Mouse (Mus musculus) cortical plate, adult 2 months (tissue): ENCODE measurements around the gene Cxcr5. TPM values are rescaled to one million over a fixed set of nuclear protein-coding genes. Genes with fewer than 3 reads are reported as not detected.

Source experiments
- H3K27ac ChIP-seq: fragments of 200-500 bp; 2 replicates; pipeline ENCODE4 v1.5.1; 2012; ENCODE audit warnings: low read length, control low read depth, inconsistent platforms; ENCODE audit not compliant: insufficient read depth
- H3K4me1 ChIP-seq: fragments of 200-500 bp; 2 replicates; pipeline ENCODE4 v1.6.1; 2011; ENCODE audit warnings: low read length; ENCODE audit not compliant: control insufficient read depth, insufficient read depth
- H3K4me3 ChIP-seq: fragments of 200-500 bp; 2 replicates; pipeline ENCODE4 v1.5.1; 2011; ENCODE audit warnings: mild to moderate bottlenecking, low read length, control low read depth; ENCODE audit not compliant: insufficient read depth
- CTCF ChIP-seq: fragments of 200-500 bp; IDR thresholded peaks from 2 replicates; pipeline ENCODE4 v1.5.1; 2011; ENCODE audit warnings: mild to moderate bottlenecking, control low read depth, low read length; ENCODE audit not compliant: insufficient read depth; ENCODE audit errors: extremely low read depth
- POLR2A ChIP-seq: fragments of 200-500 bp; IDR thresholded peaks from 2 replicates; pipeline ENCODE4 v1.6.1; 2011; ENCODE audit warnings: mild to moderate bottlenecking, low read length, control low read depth; ENCODE audit not compliant: insufficient read depth; ENCODE audit errors: extremely low read depth
- polyA plus RNA-seq: library from polyadenylated mRNA; depleted of rRNA; stranded (reverse); fragments of >200 nt; gene quantifications from 2 replicates; pipeline ENCODE4 v1.2.3, GENCODE M21; 2012

Cxcr5 gene
- polyA plus RNA-seq, 1 experiment = 0.06 TPM

DNA sequence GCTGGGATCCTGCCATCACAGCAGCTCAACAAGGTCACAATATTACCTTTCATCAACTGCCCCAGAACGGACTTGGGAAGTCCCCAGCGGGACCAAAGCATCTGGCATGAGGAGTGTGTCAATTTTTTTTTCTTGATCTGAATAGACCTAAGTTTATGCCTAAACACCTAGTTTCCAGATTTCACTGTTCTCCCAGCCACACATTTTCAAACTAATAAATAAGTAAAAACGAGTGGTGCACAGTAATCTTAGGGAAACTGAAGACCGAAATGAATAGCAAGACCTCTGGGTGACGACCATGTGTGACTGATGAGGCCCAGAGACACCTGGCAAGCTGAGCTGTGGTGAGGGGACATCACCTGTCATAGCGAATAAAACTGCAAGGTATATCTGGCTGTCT lies 39.1 kb upstream of the Cxcr5 start:
- no peak overlapping the region for H3K4me3 ChIP-seq
- no peak overlapping the region for H3K27ac ChIP-seq
- TF ChIP-seq POLR2A (no peak), CTCF (no peak)
- H3K4me1 ChIP-seq = peaks cover 3% of the 10 kb centered on the region; the same call in 1 of the 2 replicates

- no peak for TF ChIP-seq POLR2A
- no peak for TF ChIP-seq CTCF
- Histone ChIP-seq H3K4me3 (no peak overlapping the region), H3K4me1 (peaks cover 2% of the 10 kb centered on the region; the same call in 1 of the 2 replicates), H3K27ac (no peak overlapping the region)
Observed at GRCm38 (mm10) chr9:44599616-44600015, 37.9 kb upstream of the Cxcr5 start.

GRCm38 (mm10) chr9:44598899-44599495 lies 37.3 kb upstream of the Cxcr5 start:
- no peak overlapping the region for H3K27ac ChIP-seq
- H3K4me1 ChIP-seq = peaks cover 2% of the 10 kb centered on the region; the same call in 1 of the 2 replicates
- H3K4me3 ChIP-seq = no peak overlapping the region
- TF ChIP-seq POLR2A (no peak), CTCF (no peak)

DNA sequence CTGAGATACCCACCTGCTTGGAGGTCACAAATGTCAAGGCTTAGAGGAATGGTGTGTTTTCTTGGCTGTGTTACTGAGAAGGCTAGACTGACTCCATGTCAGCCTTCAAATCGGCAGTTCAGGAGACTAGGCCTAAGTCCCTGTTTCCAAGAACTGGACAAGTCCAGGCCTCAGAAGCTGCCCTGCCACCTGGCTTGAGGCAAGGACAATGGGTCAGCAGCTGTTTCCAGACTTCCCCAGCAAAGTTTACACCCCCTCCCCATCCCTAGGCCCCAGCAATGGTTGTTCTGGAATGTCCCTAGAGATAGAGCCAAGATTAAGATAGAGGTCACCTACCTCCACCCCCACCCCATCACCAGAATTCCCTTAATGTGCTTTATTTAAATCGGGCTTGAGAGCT lies 36.1 kb upstream of the Cxcr5 start:
- H3K4me1 ChIP-seq = peaks cover 2% of the 10 kb centered on the region; the same call in 1 of the 2 replicates
- H3K27ac ChIP-seq = no peak overlapping the region
- no peak for TF ChIP-seq POLR2A
- TF ChIP-seq CTCF = no peak
- H3K4me3 ChIP-seq = no peak overlapping the region

- Histone ChIP-seq H3K4me1 (peaks cover 2% of the 10 kb centered on the region; the same call in 1 of the 2 replicates), H3K27ac (no peak overlapping the region), H3K4me3 (no peak overlapping the region)
- no peak for TF ChIP-seq CTCF
- no peak for TF ChIP-seq POLR2A
Observed at GRCm38 (mm10) chr9:44595537-44595930, 33.9 kb upstream of the Cxcr5 start.

DNA sequence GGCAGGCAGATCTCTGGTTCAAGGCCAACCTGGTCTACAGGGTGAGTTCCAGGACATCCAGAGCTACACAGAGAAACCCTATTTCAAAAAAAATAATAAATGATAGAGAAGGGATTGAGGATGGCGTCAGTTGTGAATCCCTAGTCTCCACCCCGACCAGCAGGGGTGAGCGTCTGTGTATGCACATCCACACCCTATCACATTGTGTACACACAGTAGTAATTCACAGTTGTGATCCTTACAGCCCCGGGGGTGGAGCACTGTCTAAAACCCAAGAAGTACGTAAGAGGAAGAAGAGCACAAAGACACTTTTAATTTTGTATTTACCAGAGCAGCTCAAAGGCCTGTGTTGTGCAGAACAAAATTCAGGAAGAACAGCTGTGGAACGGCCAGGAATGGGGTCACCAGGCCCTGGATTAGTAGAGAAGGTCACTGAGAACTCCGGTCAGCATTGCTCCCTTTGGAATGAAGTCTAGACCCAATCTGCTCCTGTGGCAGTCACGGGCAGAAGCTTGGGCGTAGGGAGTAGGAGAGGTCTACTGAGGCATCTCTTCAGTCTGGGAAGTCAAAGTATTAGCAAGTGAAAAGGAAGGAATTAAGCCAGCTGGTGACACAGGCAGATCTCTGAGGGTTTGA lies 33.3 kb upstream of the Cxcr5 start:
- TF ChIP-seq POLR2A (no peak), CTCF (no peak)
- Histone ChIP-seq H3K4me1 (peaks cover 2% of the 10 kb centered on the region; the same call in 1 of the 2 replicates), H3K27ac (no peak overlapping the region), H3K4me3 (no peak overlapping the region)

- no peaks in the 10 kb centered on the region for H3K4me1 ChIP-seq
- H3K4me3 ChIP-seq = no peak overlapping the region
- TF ChIP-seq CTCF (no peak), POLR2A (no peak)
- no peak overlapping the region for H3K27ac ChIP-seq
Observed at GRCm38 (mm10) chr9:44593886-44594285, 32.2 kb upstream of the Cxcr5 start.

DNA sequence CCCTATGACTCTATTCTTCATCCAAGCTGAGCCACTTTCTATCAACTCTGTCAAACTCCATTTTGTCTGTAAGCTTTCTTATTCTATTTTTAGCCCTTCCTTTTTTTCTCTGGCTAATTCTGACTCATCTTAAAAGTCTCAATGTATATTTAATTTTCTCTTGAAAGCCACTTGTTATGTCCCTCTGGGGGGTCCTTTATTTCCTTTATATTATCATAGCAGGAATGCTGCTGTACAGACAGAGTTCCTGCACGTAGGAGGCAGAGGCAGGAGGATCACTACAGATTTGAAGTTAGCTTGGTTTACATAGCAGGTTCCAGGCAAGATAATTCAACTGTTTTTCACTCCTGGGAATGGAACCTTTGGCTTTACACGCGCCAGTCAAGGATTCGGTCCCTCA lies 31.5 kb upstream of the Cxcr5 start:
- Histone ChIP-seq H3K27ac (no peak overlapping the region), H3K4me1 (no peaks in the 10 kb centered on the region), H3K4me3 (no peak overlapping the region)
- TF ChIP-seq CTCF = no peak
- no peak for TF ChIP-seq POLR2A

DNA sequence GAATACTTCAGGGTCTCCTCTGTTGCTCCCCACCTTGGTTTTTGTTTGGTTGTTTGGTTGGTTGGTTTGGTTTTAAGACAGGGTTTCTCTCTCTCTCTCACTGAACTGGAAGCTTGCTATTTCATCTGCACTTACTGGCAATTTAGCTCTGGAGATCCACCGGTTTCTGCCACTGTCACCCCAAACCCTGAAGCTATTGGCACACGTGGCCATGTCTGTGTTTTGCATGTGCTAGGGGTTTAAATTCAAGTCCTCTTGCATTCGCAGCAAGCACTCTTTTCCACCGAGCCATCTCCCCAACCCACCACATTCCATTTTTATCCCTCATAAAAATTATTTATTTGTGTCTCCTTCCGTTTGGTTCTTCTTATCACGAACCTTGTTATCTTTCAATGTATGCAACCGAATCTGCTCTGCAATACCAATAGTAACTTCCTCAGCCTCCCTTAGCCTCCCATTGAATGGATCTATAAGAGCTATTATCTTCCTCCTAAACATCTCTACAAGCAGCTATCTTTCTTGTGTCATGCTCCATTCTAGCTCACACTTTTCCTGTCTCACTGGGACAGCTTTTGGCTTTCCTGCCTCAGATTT lies 30.0 kb upstream of the Cxcr5 start:
- H3K4me3 ChIP-seq = no peak overlapping the region
- H3K4me1 ChIP-seq = no peaks in the 10 kb centered on the region
- TF ChIP-seq CTCF (no peak), POLR2A (no peak)
- no peak overlapping the region for H3K27ac ChIP-seq

DNA sequence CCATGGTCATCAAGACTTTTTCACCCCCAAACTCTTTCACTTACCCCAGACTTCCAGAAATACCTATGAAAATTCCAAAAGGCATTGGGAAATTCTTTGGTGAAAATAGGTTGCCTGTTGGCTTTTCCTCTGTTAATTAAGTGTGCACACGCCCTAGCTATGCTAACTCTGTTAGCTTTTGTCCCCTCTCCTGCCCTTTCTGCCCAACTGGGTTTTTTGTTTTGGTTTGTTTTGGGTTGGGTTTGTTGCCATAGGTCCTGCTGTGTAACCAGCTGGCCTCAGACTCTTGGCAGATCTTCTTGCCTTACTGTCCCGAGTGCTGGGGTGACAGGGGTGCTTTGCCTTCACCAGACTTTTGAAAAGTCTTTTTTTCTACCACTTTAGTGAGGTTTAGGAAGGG lies 29.3 kb upstream of the Cxcr5 start:
- Histone ChIP-seq H3K4me3 (no peak overlapping the region), H3K27ac (no peak overlapping the region), H3K4me1 (no peaks in the 10 kb centered on the region)
- TF ChIP-seq CTCF (no peak), POLR2A (no peak)
